Mouse (Mus musculus): ENCODE measurements around the gene Tsr3.

GRCm38 (mm10) chr17:25256140-25256754, 16.3 kb downstream of the Tsr3 start, which contains the start of gene Baiap3:
- no peak for TF ChIP-seq ZNF384 (IDR thresholded peaks at IDR 0.05; ENCODE audit: low read depth, low read length)
- no peak for TF ChIP-seq ELF1 (IDR thresholded peaks at IDR 0.05; ENCODE audit: low read depth, low read length)
- TF ChIP-seq CTCF (conservative IDR thresholded peaks at IDR 0.05 in 1 of 2, IDR thresholded peaks at IDR 0.05 in 1 of 2; ENCODE audit: low read depth in 2 of 2, low read length in 2 of 2), result no peak
- TF ChIP-seq EP300 (IDR thresholded peaks at IDR 0.05; ENCODE audit: low read length), result no peak
- no peak for TF ChIP-seq CHD1 (IDR thresholded peaks at IDR 0.05; ENCODE audit: low read depth, low read length)
- no peak for TF ChIP-seq USF1 (IDR thresholded peaks at IDR 0.05; ENCODE audit: low read depth, low read length)
- no peak for TF ChIP-seq POLR2A (IDR thresholded peaks at IDR 0.05; ENCODE audit: low read depth, low read length)

All from CH12.LX (cell line).